Mouse (Mus musculus): ENCODE data around the gene Cep350.

Cep350 gene

GRCm38 (mm10) chr1:155809706-155810442 lies 163.2 kb downstream of the Cep350 start:
- peak; percentile 28 for DNase-seq (ENCODE audit: low spot score)

DNA sequence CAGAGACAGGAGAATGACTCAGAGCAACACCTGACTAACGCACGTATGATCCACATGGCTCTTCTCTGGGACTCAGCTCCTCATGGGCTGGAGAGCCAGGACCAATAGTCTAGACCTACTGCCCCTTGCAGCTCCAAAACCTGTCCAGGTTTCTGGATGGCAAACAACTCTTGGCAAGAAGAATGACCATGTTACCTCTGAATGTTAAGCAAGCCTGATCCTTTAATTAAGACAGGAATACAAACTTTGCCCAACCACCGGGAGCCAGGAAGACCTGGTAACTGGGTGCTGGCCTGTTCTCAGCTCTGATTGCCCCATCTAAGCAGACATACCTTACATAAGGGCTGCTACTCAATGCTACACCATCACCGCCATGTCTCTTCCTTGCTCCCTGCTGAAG lies 164.8 kb downstream of the Cep350 start:
- DNase-seq (ENCODE audit: low spot score): no peak

DNA sequence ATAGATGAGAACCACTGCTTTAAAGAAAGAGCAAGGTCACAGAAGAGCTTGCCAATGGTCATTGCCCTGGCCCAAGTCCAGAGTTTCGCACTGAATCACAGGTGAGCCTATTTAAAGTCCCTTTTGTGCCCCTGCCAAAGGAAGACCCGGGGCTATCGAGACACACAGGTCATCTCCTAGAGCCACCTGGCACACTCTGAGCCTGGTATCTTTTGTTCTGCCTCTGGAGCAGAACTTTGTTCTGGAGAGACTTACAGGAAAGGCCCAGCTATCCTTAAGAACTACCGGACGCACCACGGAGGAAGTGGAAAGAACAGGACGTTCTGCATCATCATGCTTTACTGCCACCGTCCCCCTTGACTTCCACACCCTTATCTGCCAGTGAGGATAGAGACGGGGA lies 167.4 kb downstream of the Cep350 start:
- no peak for DNase-seq (ENCODE audit: low spot score)

GRCm38 (mm10) chr1:155801014-155801991 lies 171.8 kb downstream of the Cep350 start:
- DNase-seq (ENCODE audit: low spot score): no peak

DNA sequence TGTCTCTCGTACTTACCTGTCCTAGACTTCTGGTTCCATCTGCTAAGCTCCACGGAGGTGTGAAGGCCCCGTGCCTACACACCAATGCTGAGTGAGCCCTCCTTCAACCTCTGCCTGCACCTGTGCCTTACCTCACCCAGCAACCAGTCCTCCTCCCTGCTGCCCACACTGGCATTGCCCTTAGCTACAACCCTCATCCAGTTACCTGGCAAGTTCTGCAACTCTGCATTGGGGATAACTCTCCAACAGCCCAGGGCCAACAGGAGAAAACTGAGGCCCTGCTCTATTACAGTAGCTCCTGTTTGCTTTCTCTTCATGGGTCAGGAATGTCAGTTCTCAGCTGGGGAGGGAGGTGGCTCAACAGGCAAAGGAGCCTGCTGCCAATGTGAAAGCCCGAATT lies 175.1 kb downstream of the Cep350 start:
- no peak for DNase-seq (ENCODE audit: low spot score)

- DNase-seq (ENCODE audit: low spot score): no peak
Observed at GRCm38 (mm10) chr1:155797425-155797824, 175.6 kb downstream of the Cep350 start.

- no peak for DNase-seq (ENCODE audit: low spot score)
Observed at GRCm38 (mm10) chr1:155796757-155797405, 176.2 kb downstream of the Cep350 start.

GRCm38 (mm10) chr1:155795791-155796233 lies 177.2 kb downstream of the Cep350 start:
- DNase-seq (ENCODE audit: low spot score): peak; percentile 67

All from ovary, postnatal 36 days (tissue).